Mouse (Mus musculus): ENCODE measurements around the gene Cmtr1. TPM values are rescaled to one million over a fixed set of nuclear protein-coding genes. Genes with fewer than 3 reads are reported as not detected.

Gene Cmtr1
- polyA plus RNA-seq, 1 experiment, result 90.6 TPM

DNA sequence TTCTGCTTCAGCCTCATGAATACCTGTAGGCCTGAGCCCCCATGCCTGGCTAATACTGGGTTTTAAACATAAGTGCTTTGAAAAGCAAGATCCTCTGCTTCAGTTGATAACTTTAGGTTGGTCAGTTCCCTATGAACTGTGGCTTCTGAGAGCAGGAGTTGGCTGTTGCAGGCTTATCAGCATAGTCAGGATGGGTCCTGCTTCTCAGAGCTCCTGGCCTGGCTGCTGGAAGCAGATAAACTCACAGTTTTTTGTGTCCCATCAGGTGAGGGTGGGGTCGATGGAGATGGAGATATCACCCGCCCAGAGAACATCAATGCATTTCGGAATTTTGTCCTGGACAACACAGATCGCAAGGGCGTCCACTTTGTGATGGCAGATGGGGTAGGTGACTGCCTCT lies 26.4 kb downstream of the Cmtr1 start:
- 67% methylated on average over 5 of the region's 5 CpGs for WGBS
- H3K4me1 ChIP-seq (ENCODE audit: control insufficient read depth, insufficient read depth, low read length), result peaks cover 7% of the 10 kb centered on the region

DNA sequence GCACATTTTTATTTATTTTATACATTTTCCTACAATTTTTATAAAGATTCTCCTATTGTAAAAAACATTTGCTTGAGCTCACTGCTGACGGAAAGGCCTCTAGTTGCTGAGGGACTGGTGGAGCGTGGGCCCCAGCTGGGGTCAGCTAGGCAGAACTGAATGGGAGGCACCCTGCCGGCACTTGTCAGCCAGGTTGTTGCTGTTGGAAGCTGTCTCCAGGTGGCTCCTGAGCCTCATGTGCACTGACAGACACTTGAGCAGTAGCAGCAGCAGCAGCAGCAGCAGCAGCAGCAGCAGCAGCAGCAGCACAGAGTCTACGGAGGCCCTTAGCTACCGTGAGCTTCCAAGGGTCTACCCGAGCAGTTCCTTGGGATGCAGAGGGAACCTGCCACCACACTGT lies 27.0 kb downstream of the Cmtr1 start:
- Histone ChIP-seq H3K4me3 (replicated peaks; ENCODE audit: control insufficient read depth, low read depth, low read length) (no peak overlapping the region), H3K27ac (ENCODE audit: control insufficient read depth, insufficient read depth, low read depth, low read length, poor library complexity) (peak overlapping the region; percentile 58), H3K4me1 (ENCODE audit: control insufficient read depth, insufficient read depth, low read length) (peaks cover 7% of the 10 kb centered on the region)
- TF ChIP-seq POLR2A (IDR thresholded peaks at IDR 0.05; ENCODE audit: borderline replicate concordance, control insufficient read depth, low read depth, low read length) (no peak), CTCF (IDR thresholded peaks at IDR 0.05; ENCODE audit: control insufficient read depth, insufficient read depth, low read length) (no peak)
- 90% methylated on average over 6 of the region's 6 CpGs for WGBS

More for the DNA sequence above, 26.4 kb downstream of the Cmtr1 start:
- Histone ChIP-seq H3K4me3 (replicated peaks; ENCODE audit: control insufficient read depth, low read depth, low read length) (no peak overlapping the region), H3K27ac (ENCODE audit: control insufficient read depth, insufficient read depth, low read depth, low read length, poor library complexity) (peak overlapping the region; percentile 34; the same call in 1 of the 2 replicates)
- TF ChIP-seq POLR2A (IDR thresholded peaks at IDR 0.05; ENCODE audit: borderline replicate concordance, control insufficient read depth, low read depth, low read length) (no peak), CTCF (IDR thresholded peaks at IDR 0.05; ENCODE audit: control insufficient read depth, insufficient read depth, low read length) (no peak)

DNA sequence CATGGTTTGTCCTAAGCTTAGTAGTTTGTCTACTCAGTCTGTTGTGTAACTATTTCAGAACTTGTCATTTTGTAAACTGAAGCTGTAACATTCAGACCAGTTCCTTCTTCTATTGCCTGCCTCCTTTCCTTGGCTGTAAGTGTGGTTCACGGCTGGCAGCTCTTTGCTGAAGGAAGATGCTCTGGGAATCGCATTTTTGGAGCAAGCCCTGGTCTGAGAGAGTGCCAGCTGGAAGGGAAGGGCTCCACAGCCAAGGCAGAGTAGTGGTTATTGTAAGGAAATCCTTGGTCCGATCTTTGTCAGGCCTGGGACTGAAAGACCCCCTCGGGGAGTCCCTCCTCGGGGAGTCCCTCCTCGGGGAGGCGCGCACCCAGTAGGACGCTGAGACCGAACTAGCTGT lies 28.2 kb downstream of the Cmtr1 start:
- H3K4me3 ChIP-seq (replicated peaks; ENCODE audit: control insufficient read depth, low read depth, low read length), result no peak overlapping the region
- TF ChIP-seq CTCF (IDR thresholded peaks at IDR 0.05; ENCODE audit: control insufficient read depth, insufficient read depth, low read length), result no peak
- TF ChIP-seq POLR2A (IDR thresholded peaks at IDR 0.05; ENCODE audit: borderline replicate concordance, control insufficient read depth, low read depth, low read length), result no peak
- WGBS, result 88% methylated on average over 10 of the region's 10 CpGs
- H3K27ac ChIP-seq (ENCODE audit: control insufficient read depth, insufficient read depth, low read depth, low read length, poor library complexity), result no peak overlapping the region
- H3K4me1 ChIP-seq (ENCODE audit: control insufficient read depth, insufficient read depth, low read length), result peaks cover 7% of the 10 kb centered on the region

DNA sequence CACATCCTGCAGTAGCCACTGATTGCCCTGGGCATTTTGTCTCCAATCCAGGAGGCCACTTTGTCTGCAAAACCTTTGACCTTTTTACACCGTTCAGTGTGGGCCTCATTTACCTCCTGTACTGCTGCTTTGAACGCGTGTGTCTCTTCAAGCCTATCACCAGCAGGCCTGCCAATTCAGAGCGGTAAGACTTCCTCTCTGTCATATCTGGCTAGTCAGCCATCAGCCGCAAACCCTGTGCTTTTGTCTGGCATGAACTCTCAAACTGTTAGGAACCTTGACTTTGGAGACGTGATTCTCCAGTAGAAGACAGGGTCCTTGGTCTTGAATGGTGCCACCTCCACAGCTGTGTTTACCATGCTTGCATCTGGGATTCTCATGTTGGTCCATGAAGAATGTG lies 29.9 kb downstream of the Cmtr1 start:
- Histone ChIP-seq H3K27ac (ENCODE audit: control insufficient read depth, insufficient read depth, low read depth, low read length, poor library complexity) (no peak overlapping the region), H3K4me1 (ENCODE audit: control insufficient read depth, insufficient read depth, low read length) (peaks cover 4% of the 10 kb centered on the region)

DNA sequence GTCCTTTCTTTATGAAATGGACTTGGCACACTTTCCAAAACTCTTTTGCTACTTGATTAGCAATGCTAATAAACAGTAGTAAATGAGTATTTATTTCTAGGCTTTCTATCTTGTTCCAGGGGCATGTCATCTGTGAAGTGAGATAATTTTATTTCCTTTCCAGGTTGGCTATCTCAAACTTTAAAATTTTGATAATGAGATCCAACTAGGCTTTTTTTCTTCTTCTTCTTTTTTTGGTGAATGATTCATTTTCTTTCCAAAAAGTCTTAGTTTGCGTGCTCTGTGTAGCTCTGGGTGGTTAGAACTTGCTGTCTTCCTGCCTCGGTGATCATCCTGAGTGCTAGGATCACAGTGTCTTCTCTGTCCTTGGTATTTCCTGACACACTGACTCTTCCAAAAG lies 32.4 kb downstream of the Cmtr1 start:
- no peak for TF ChIP-seq POLR2A (IDR thresholded peaks at IDR 0.05; ENCODE audit: borderline replicate concordance, control insufficient read depth, low read depth, low read length)
- TF ChIP-seq CTCF (IDR thresholded peaks at IDR 0.05; ENCODE audit: control insufficient read depth, insufficient read depth, low read length), result no peak
- WGBS, result 74% methylated on average over 2 of the region's 2 CpGs
- peaks cover under 1% of the 10 kb centered on the region; the same call in 1 of the 2 replicates for H3K4me1 ChIP-seq (ENCODE audit: control insufficient read depth, insufficient read depth, low read length)
- H3K4me3 ChIP-seq (replicated peaks; ENCODE audit: control insufficient read depth, low read depth, low read length), result no peak overlapping the region
- no peak overlapping the region for H3K27ac ChIP-seq (ENCODE audit: control insufficient read depth, insufficient read depth, low read depth, low read length, poor library complexity)

More for the DNA sequence above, 29.9 kb downstream of the Cmtr1 start:
- TF ChIP-seq POLR2A (IDR thresholded peaks at IDR 0.05; ENCODE audit: borderline replicate concordance, control insufficient read depth, low read depth, low read length), result no peak
- no peak for TF ChIP-seq CTCF (IDR thresholded peaks at IDR 0.05; ENCODE audit: control insufficient read depth, insufficient read depth, low read length)
- no peak overlapping the region for H3K4me3 ChIP-seq (replicated peaks; ENCODE audit: control insufficient read depth, low read depth, low read length)
- WGBS, result 64% methylated on average over 6 of the region's 6 CpGs

DNA sequence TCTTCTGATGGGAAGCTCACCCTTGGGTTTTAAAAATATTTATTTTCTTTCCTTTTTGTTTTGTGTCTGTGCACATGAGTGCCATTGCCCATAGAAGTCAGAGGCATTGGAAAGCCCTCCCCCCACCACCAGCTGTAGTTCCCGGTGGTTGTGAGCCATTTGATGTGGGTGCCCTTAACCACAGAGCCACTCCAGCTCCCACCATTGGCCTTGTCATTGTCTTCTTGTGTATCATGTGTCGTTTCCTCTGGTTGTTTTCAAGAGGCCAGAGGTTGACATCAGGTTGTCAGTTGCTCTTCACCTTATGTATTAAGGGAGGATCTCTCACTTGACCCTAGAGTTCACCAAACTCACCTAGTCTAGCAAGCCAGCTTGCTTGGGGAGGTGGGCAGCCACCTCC lies 33.2 kb downstream of the Cmtr1 start:
- no peaks in the 10 kb centered on the region for H3K4me1 ChIP-seq (ENCODE audit: control insufficient read depth, insufficient read depth, low read length)
- no peak for TF ChIP-seq CTCF (IDR thresholded peaks at IDR 0.05; ENCODE audit: control insufficient read depth, insufficient read depth, low read length)
- TF ChIP-seq POLR2A (IDR thresholded peaks at IDR 0.05; ENCODE audit: borderline replicate concordance, control insufficient read depth, low read depth, low read length), result no peak
- 38% methylated on average over 2 of the region's 2 CpGs for WGBS
- H3K4me3 ChIP-seq (replicated peaks; ENCODE audit: control insufficient read depth, low read depth, low read length), result no peak overlapping the region
- H3K27ac ChIP-seq (ENCODE audit: control insufficient read depth, insufficient read depth, low read depth, low read length, poor library complexity), result no peak overlapping the region

DNA sequence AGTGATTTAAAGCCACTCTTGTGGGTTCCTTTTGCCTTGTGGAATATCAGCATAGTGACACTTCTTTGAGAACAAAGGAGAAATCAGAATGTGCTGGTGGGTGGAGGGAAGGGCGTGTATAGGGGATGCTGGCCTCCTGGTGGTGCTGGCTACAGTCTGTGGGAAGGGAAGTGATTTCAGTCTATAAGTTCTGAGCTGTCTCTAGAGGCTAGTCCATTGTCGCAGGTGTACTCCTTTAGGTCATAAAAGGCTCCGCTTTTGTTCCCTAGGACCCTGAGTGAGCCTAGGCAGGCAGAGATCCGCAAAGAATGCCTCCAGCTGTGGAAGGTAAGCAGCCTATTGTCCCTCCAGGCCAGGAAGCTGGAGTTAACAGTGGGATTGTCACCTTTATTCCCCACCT lies 34.1 kb downstream of the Cmtr1 start:
- TF ChIP-seq CTCF (IDR thresholded peaks at IDR 0.05; ENCODE audit: control insufficient read depth, insufficient read depth, low read length) (no peak), POLR2A (IDR thresholded peaks at IDR 0.05; ENCODE audit: borderline replicate concordance, control insufficient read depth, low read depth, low read length) (no peak)
- Histone ChIP-seq H3K4me1 (ENCODE audit: control insufficient read depth, insufficient read depth, low read length) (no peaks in the 10 kb centered on the region), H3K27ac (ENCODE audit: control insufficient read depth, insufficient read depth, low read depth, low read length, poor library complexity) (no peak overlapping the region), H3K4me3 (replicated peaks; ENCODE audit: control insufficient read depth, low read depth, low read length) (no peak overlapping the region)
- WGBS, result 89% methylated on average over 4 of the region's 4 CpGs

DNA sequence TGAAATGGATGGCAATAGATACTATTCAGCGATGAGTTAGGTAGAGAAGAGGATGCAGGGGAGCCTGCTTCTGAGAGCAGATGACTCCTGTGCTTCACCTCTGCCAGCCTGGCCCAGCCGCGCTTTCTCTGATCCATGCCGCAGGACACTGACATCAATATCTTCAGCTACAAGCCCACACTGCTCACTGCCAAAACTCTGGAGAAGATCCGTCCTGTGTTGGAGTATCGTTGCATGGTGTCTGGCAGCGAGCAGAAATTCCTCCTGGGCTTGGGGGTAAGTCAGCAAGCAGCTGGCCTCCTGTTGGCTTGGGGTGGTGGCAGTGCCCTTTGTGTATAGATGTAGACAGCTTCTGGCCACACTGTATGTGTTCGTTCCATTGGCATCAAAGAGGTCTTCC lies 36.5 kb downstream of the Cmtr1 start:
- H3K4me1 ChIP-seq (ENCODE audit: control insufficient read depth, insufficient read depth, low read length), result no peaks in the 10 kb centered on the region
- no peak overlapping the region for H3K27ac ChIP-seq (ENCODE audit: control insufficient read depth, insufficient read depth, low read depth, low read length, poor library complexity)
- no peak overlapping the region for H3K4me3 ChIP-seq (replicated peaks; ENCODE audit: control insufficient read depth, low read depth, low read length)
- WGBS, result 96% methylated on average over 8 of the region's 8 CpGs
- TF ChIP-seq POLR2A (IDR thresholded peaks at IDR 0.05; ENCODE audit: borderline replicate concordance, control insufficient read depth, low read depth, low read length), result no peak
- no peak for TF ChIP-seq CTCF (IDR thresholded peaks at IDR 0.05; ENCODE audit: control insufficient read depth, insufficient read depth, low read length)

DNA sequence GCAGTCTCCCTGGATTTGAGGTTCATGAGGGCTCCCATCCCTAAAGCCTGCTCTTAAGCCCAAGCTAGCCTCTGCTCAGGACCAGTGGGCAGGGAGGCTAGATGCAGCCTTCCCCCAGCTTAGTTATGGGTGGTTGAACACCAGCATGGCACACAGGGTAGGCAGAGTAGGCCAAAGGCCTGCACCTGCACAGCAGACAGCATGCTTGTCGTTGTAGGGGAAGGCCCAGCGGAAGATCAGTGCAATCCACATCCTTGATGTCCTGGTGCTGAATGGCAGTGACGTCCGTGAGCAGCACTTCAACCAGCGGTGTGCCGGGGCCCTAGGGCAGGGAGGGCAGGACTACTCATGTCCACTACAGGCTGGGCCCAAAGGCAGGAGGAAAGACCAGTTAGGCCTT lies 38.0 kb downstream of the Cmtr1 start:
- WGBS, result 93% methylated on average over 6 of the region's 6 CpGs

More for the DNA sequence above, 38.0 kb downstream of the Cmtr1 start:
- Histone ChIP-seq H3K27ac (ENCODE audit: control insufficient read depth, insufficient read depth, low read depth, low read length, poor library complexity) (no peak overlapping the region), H3K4me1 (ENCODE audit: control insufficient read depth, insufficient read depth, low read length) (no peaks in the 10 kb centered on the region), H3K4me3 (replicated peaks; ENCODE audit: control insufficient read depth, low read depth, low read length) (no peak overlapping the region)
- TF ChIP-seq POLR2A (IDR thresholded peaks at IDR 0.05; ENCODE audit: borderline replicate concordance, control insufficient read depth, low read depth, low read length) (no peak), CTCF (IDR thresholded peaks at IDR 0.05; ENCODE audit: control insufficient read depth, insufficient read depth, low read length) (no peak)
